Mouse (Mus musculus) gastrocnemius, postnatal 4 days (tissue): ENCODE results near the gene Macrod1. TPM values are rescaled to one million over a fixed set of nuclear protein-coding genes. Genes with fewer than 3 reads are reported as not detected.

ENCODE experiments used
- DNase-seq, 2 experiments: peaks; one replicate each; pipeline ENCODE4 v3.0.0; 2021 to 2022; ENCODE audit warnings: low spot score in 2 of 2, mixed read lengths in 2 of 2
- total RNA-seq, 2 experiments: library from RNA; stranded (reverse); gene quantifications; 2 replicates each; pipeline ENCODE4 v1.2.3; 2021

The Macrod1 gene
- total RNA-seq, 2 experiments from 2014 or later: 233 to 237 TPM

GRCm38 (mm10) chr19:7224253-7224652, 167.6 kb downstream of the Macrod1 start:
- DNase-seq: no peak

- no peak for DNase-seq
Measured at GRCm38 (mm10) chr19:7225096-7225690, 168.6 kb downstream of the Macrod1 start.

GRCm38 (mm10) chr19:7226511-7226914, 169.9 kb downstream of the Macrod1 start:
- no peak for DNase-seq

GRCm38 (mm10) chr19:7234537-7235221, 178.1 kb downstream of the Macrod1 start:
- peak; percentile 32 to 74 for DNase-seq

GRCm38 (mm10) chr19:7235461-7235860, 178.9 kb downstream of the Macrod1 start:
- DNase-seq: no peak

- DNase-seq: no peak
Measured at GRCm38 (mm10) chr19:7236011-7236410, 179.4 kb downstream of the Macrod1 start.

- DNase-seq: no peak
Measured at GRCm38 (mm10) chr19:7236742-7237141, 180.1 kb downstream of the Macrod1 start.

- DNase-seq: no peak
Measured at GRCm38 (mm10) chr19:7239574-7239973, 183.0 kb downstream of the Macrod1 start.

- DNase-seq: no peak
Measured at GRCm38 (mm10) chr19:7240291-7240690, 183.7 kb downstream of the Macrod1 start.

- peak; percentile 91 to 93 for DNase-seq
Measured at GRCm38 (mm10) chr19:7240782-7241690, 184.4 kb downstream of the Macrod1 start, which contains the start of gene Naa40. Gene Naa40 (minus strand): TSS chr19:7241183.

- no peak for DNase-seq
Measured at GRCm38 (mm10) chr19:7246021-7246420, 189.4 kb downstream of the Macrod1 start.

Other genes with a start within 250 kb of the Macrod1 start
- gene Rps6ka4, start 216.2 kb upstream of the Macrod1 start, total RNA-seq: 10 to 100 TPM; 17.8 to 18.7 TPM
- gene Ccdc88b, start 198.6 kb upstream of the Macrod1 start, total RNA-seq: 1 to 10 TPM; 1.3 to 2.9 TPM
- gene Trmt112, start 147.1 kb upstream of the Macrod1 start, total RNA-seq: 10 to 100 TPM; 54.7 to 56.4 TPM
- 100 to 1,000 TPM; 137 to 142 TPM for gene Prdx5, start 146.7 kb upstream of the Macrod1 start, total RNA-seq
- 10 to 100 TPM; 44.1 to 44.7 TPM for gene Esrra, start 135.0 kb upstream of the Macrod1 start, total RNA-seq
- not detected for gene Catsperz, start 131.4 kb upstream of the Macrod1 start, total RNA-seq
- under 1 TPM in 1 of 2 experiments, not detected in 1; 0.39 TPM for gene Kcnk4, start 122.3 kb upstream of the Macrod1 start, total RNA-seq
- 10 to 100 TPM; 31.6 to 34.4 TPM for gene Bad, start 114.9 kb upstream of the Macrod1 start, total RNA-seq
- gene Gpr137, start 114.3 kb upstream of the Macrod1 start, total RNA-seq: 10 to 100 TPM; 13.7 to 14.4 TPM
- gene Ppp1r14b, start 81.8 kb upstream of the Macrod1 start, total RNA-seq: 100 to 1,000 TPM; 364 to 392 TPM
- gene Plcb3, start 80.3 kb upstream of the Macrod1 start, total RNA-seq: 10 to 100 TPM; 22.2 to 23.9 TPM
- 10 to 100 TPM; 25.3 to 28.6 TPM for gene Fkbp2, start 76.3 kb upstream of the Macrod1 start, total RNA-seq
- 10 to 100 TPM; 68.0 to 73.0 TPM for gene Vegfb, start 69.2 kb upstream of the Macrod1 start, total RNA-seq
- 10 to 100 TPM; 32.3 to 34.2 TPM for gene Dnajc4, start 64.2 kb upstream of the Macrod1 start, total RNA-seq
- 10 to 100 TPM; 17.1 to 23.6 TPM for gene Nudt22, start 60.7 kb upstream of the Macrod1 start, total RNA-seq
- 10 to 100 TPM; 18.4 to 19.5 TPM for gene Trpt1, start 60.7 kb upstream of the Macrod1 start, total RNA-seq
- 1 to 10 TPM; 5.3 to 5.4 TPM for gene Fermt3, start 37.3 kb upstream of the Macrod1 start, total RNA-seq
- 100 to 1,000 TPM; 122 to 129 TPM for gene Stip1, start 16.8 kb upstream of the Macrod1 start, total RNA-seq
- gene Flrt1, start 48.9 kb downstream of the Macrod1 start, total RNA-seq: 1 to 10 TPM in 1 of 2 experiments, under 1 TPM in 1; 0.91 to 1.4 TPM
- 10 to 100 TPM; 73.9 to 79.3 TPM for gene Otub1, start 149.5 kb downstream of the Macrod1 start, total RNA-seq
- gene Cox8a, start 160.8 kb downstream of the Macrod1 start, total RNA-seq: 100 to 1,000 TPM; 437 to 448 TPM
- gene Naa40, start 184.4 kb downstream of the Macrod1 start, total RNA-seq: 10 to 100 TPM; 20.1 to 22.4 TPM
- 10 to 100 TPM; 11.0 to 13.1 TPM for gene Rcor2, start 210.5 kb downstream of the Macrod1 start, total RNA-seq